Mouse (Mus musculus): ENCODE data around the gene Psenen.

- no peak for TF ChIP-seq POLR2A (IDR thresholded peaks at IDR 0.05; ENCODE audit: low read depth, low read length)
- no peak for TF ChIP-seq CTCF (conservative IDR thresholded peaks at IDR 0.05; ENCODE audit: insufficient read depth, insufficient read length, low read depth, low read length)
Measured at GRCm38 (mm10) chr7:30525954-30526353, 37.5 kb downstream of the Psenen start.

Data from kidney, adult 2 months (tissue).